In genomic region chr17:35126206-35126611, GRCm38 (mm10) we compare ENCODE assay signal across 8 mouse cellular contexts. TPM values are rescaled to one million over a fixed set of nuclear protein-coding genes. Genes with fewer than 3 reads are reported as not detected.
A peak's percentile ranks its signal among the peaks of the same experiment; 100 is the strongest.
DNase-seq lines count a peak whose midpoint lies in the region; ATAC-seq and TF ChIP-seq lines count a peak whose summit lies in the region.

Gene D17H6S53E, plus strand, starts transcription at chr17:35126373.

- WGBS in embryonic facial prominence, embryonic 14.5 days = 0% methylated on average over 22 of the region's 36 CpGs
- WGBS in heart, embryonic 10.5 days = under 1% methylated on average over 36 of the region's 36 CpGs
- 0% methylated on average over 36 of the region's 36 CpGs for WGBS in kidney, embryonic 14.5 days
- under 1% methylated on average over 36 of the region's 36 CpGs for WGBS in liver, embryonic 11.5 days

- H3K36me3 ChIP-seq in embryonic facial prominence, embryonic 14.5 days (ENCODE audit: control insufficient read depth, insufficient read depth, low read length) = peaks cover 29% of the 10 kb centered on the region; the same call in 1 of the 2 replicates
- H3K36me3 ChIP-seq in heart, embryonic 10.5 days = peaks cover 47% of the 10 kb centered on the region
- peaks cover 17% of the 10 kb centered on the region; the same call in 1 of the 2 replicates for H3K36me3 ChIP-seq in kidney, embryonic 14.5 days (ENCODE audit: control insufficient read depth, insufficient read depth, low read length)
- peaks cover 6% of the 10 kb centered on the region; the same call in 1 of the 2 replicates for H3K36me3 ChIP-seq in liver, embryonic 11.5 days (ENCODE audit: control insufficient read depth, insufficient read depth, low read length)
- no peaks in the 10 kb centered on the region for H3K36me3 ChIP-seq in myocyte (ENCODE audit: control insufficient read depth, insufficient read depth)

- peaks cover 13% of the 10 kb centered on the region for H3K4me1 ChIP-seq in embryonic facial prominence, embryonic 14.5 days (ENCODE audit: control insufficient read depth, insufficient read depth, low read length)
- peaks cover 45% of the 10 kb centered on the region for H3K4me1 ChIP-seq in heart, embryonic 10.5 days
- H3K4me1 ChIP-seq in kidney, embryonic 14.5 days (ENCODE audit: control insufficient read depth, insufficient read depth, low read length) = peaks cover 29% of the 10 kb centered on the region; the same call in 1 of the 2 replicates
- H3K4me1 ChIP-seq in liver, embryonic 11.5 days (replicated peaks; ENCODE audit: control insufficient read depth, insufficient read depth, low read length) = peaks cover 20% of the 10 kb centered on the region

- H3K79me2 ChIP-seq in myocyte (ENCODE audit: control insufficient read depth, insufficient read depth) = peaks cover 36% of the 10 kb centered on the region

- H3K27me3 ChIP-seq in embryonic facial prominence, embryonic 14.5 days (replicated peaks; ENCODE audit: control insufficient read depth, insufficient read depth, low read length) = no peaks in the 10 kb centered on the region
- H3K27me3 ChIP-seq in heart, embryonic 10.5 days (ENCODE audit: insufficient read depth, poor library complexity, severe bottlenecking) = no peaks in the 10 kb centered on the region
- no peaks in the 10 kb centered on the region for H3K27me3 ChIP-seq in kidney, embryonic 14.5 days (ENCODE audit: control insufficient read depth, insufficient read depth, low read length)
- H3K27me3 ChIP-seq in liver, embryonic 11.5 days (replicated peaks; ENCODE audit: control insufficient read depth, insufficient read depth, low read length) = no peaks in the 10 kb centered on the region
- H3K27me3 ChIP-seq in myocyte (ENCODE audit: control insufficient read depth, insufficient read depth, insufficient read length) = no peaks in the 10 kb centered on the region

- peak within 1 kb of the TSS; percentile 87 for H3K4me2 ChIP-seq in embryonic facial prominence, embryonic 14.5 days (ENCODE audit: low read depth, low read length)
- peak within 1 kb of the TSS; percentile 80 for H3K4me2 ChIP-seq in kidney, embryonic 14.5 days (replicated peaks; ENCODE audit: low read depth, low read length)
- H3K4me2 ChIP-seq in liver, embryonic 11.5 days = peak within 1 kb of the TSS; percentile 85
- peak within 1 kb of the TSS; percentile 86 for H3K4me2 ChIP-seq in myocyte (ENCODE audit: low read depth)

- DNase-seq in 416B (ENCODE audit: low read depth) = peak; percentile 66
- DNase-seq in adrenal gland, postnatal 14 days = peak; percentile 89
- DNase-seq in embryonic facial prominence, embryonic 14.5 days (ENCODE audit: low spot score) = peak; percentile 90
- peak; percentile 90 for DNase-seq in heart, embryonic 10.5 days (ENCODE audit: low spot score)
- peak; percentile 79 for DNase-seq in liver, embryonic 11.5 days (ENCODE audit: low spot score)
- peak; percentile 80 to 89 for DNase-seq in spleen, postnatal 4 days (ENCODE audit: low spot score in 2 of 2)

- H3K9ac ChIP-seq in embryonic facial prominence, embryonic 14.5 days (ENCODE audit: low read depth, low read length) = peak within 1 kb of the TSS; percentile 78
- peak within 1 kb of the TSS; percentile 86 for H3K9ac ChIP-seq in kidney, embryonic 14.5 days (ENCODE audit: low read depth, low read length)
- peak within 1 kb of the TSS; percentile 79 for H3K9ac ChIP-seq in liver, embryonic 11.5 days (ENCODE audit: low read depth, low read length)

- no peaks in the 10 kb centered on the region for H3K9me3 ChIP-seq in embryonic facial prominence, embryonic 14.5 days (ENCODE audit: control insufficient read depth, low read length)
- H3K9me3 ChIP-seq in heart, embryonic 10.5 days = no peaks in the 10 kb centered on the region
- H3K9me3 ChIP-seq in kidney, embryonic 14.5 days (ENCODE audit: control insufficient read depth, low read length) = no peaks in the 10 kb centered on the region
- H3K9me3 ChIP-seq in liver, embryonic 11.5 days (ENCODE audit: control insufficient read depth, low read length) = no peaks in the 10 kb centered on the region

- peak; percentile 67 for ATAC-seq in embryonic facial prominence, embryonic 14.5 days (ENCODE audit: low read depth)
- peak; percentile 60 for ATAC-seq in kidney, embryonic 14.5 days (ENCODE audit: low FRiP score, low TSS enrichment)
- peak; percentile 79 for ATAC-seq in liver, embryonic 11.5 days (replicated peaks; ENCODE audit: low FRiP score)

- peak; percentile 86 for TF ChIP-seq POLR2A in myocyte (IDR thresholded peaks at IDR 0.05; ENCODE audit: insufficient read length, low read depth)

- H3K4me3 ChIP-seq in embryonic facial prominence, embryonic 14.5 days (ENCODE audit: low read depth, low read length) = peak within 1 kb of the TSS; percentile 76
- H3K4me3 ChIP-seq in heart, embryonic 10.5 days = peak within 1 kb of the TSS; percentile 81
- H3K4me3 ChIP-seq in kidney, embryonic 14.5 days (ENCODE audit: low read length) = peak within 1 kb of the TSS; percentile 70
- peak within 1 kb of the TSS; percentile 63 for H3K4me3 ChIP-seq in liver, embryonic 11.5 days (ENCODE audit: low read depth, low read length)
- H3K4me3 ChIP-seq in myocyte = peak within 1 kb of the TSS; percentile 90

- peak within 1 kb of the TSS; percentile 27 for H3ac ChIP-seq in myocyte (ENCODE audit: control insufficient read depth, insufficient read length)

- H3K27ac ChIP-seq in embryonic facial prominence, embryonic 14.5 days (replicated peaks; ENCODE audit: low read depth, low read length) = peak within 1 kb of the TSS; percentile 75
- peak within 1 kb of the TSS; percentile 93 for H3K27ac ChIP-seq in heart, embryonic 10.5 days
- H3K27ac ChIP-seq in kidney, embryonic 14.5 days (ENCODE audit: low read depth, low read length) = peak within 1 kb of the TSS; percentile 82
- peak within 1 kb of the TSS; percentile 77 for H3K27ac ChIP-seq in liver, embryonic 11.5 days (ENCODE audit: low read depth, low read length)

TF ChIP-seq in myocyte, 11 proteins besides CTCF, POLR2A, EP300 and RAD21:
- TF ChIP-seq MYOG (IDR thresholded peaks at IDR 0.05; ENCODE audit: control insufficient read depth in 1 of 3, insufficient read depth in 1 of 3, insufficient read length in 2 of 3, low read depth in 2 of 3) = peak in 2 of 3 experiments; percentile 54 to 68
- no peak for TF ChIP-seq USF1 (IDR thresholded peaks at IDR 0.05; ENCODE audit: low read depth)
- peak in 2 of 3 experiments; percentile 34 to 68 for TF ChIP-seq MYOD1 (IDR thresholded peaks at IDR 0.05; ENCODE audit: control insufficient read depth in 1 of 3, insufficient read length in 2 of 3, low read depth in 2 of 3)
- TF ChIP-seq SRF (IDR thresholded peaks at IDR 0.05; ENCODE audit: control insufficient read depth, insufficient read length, low read depth) = peak; percentile 15
- peak; percentile 77 for TF ChIP-seq POLR2AphosphoS2 (IDR thresholded peaks at IDR 0.05; ENCODE audit: insufficient read length, low read depth)
TF ChIP-seq in myocyte: peak in this region for 4.

RNA-seq across cellular contexts. Expression of gene D17H6S53E, which starts in this region (rescaled TPM):
- total RNA-seq in adrenal gland, postnatal 14 days (2021) = 23.6 and 24.8 TPM in 2 replicates
- polyA plus RNA-seq in embryonic facial prominence, embryonic 14.5 days (2014; fragmentation: Nextera tagmentation; extraction: Ambion mirVana) = 5.6 and 6.0 TPM in 2 replicates
- polyA plus RNA-seq in heart, embryonic 10.5 days (2016; fragmentation: Nextera tagmentation; extraction: Ambion mirVana) = 7.4 and 11.5 TPM in 2 replicates
- 9.4 and 10.0 TPM in 2 replicates for polyA plus RNA-seq in kidney, embryonic 14.5 days (2014; fragmentation: Nextera tagmentation; extraction: Ambion mirVana)
- polyA plus RNA-seq in liver, embryonic 11.5 days (2014; fragmentation: Nextera tagmentation; extraction: Ambion mirVana) = 6.0 and 7.1 TPM in 2 replicates
- 12.8 TPM for polyA plus RNA-seq in myocyte (2012; fragmentation: generic; extraction: Trizol)

Comparison
In these comparisons a context has a peak if more than half of its experiments do, and no peak if none do; other contexts are left out.
1. Peak in every context shown above with its lines: DNase-seq, ATAC-seq, H3K4me3 ChIP-seq and H3K27ac ChIP-seq.